Mouse (Mus musculus) heart, adult 2 months (tissue): ENCODE data around the gene Tas2r130.

Experiments
- CTCF ChIP-seq: fragments of 200-600 bp; IDR thresholded peaks from 2 replicates; pipeline ENCODE4 v1.8.1; 2022; ENCODE audit warnings: antibody characterized with exemption, mild to moderate bottlenecking, moderate library complexity
- POLR2A ChIP-seq: fragments of 200-500 bp; IDR thresholded peaks from 2 replicates; pipeline ENCODE4 v1.6.1; 2011; ENCODE audit warnings: mild to moderate bottlenecking, low read depth, low read length, control low read depth; ENCODE audit not compliant: insufficient read depth

GRCm38 (mm10) chr6:131604821-131605220 is 25.9 kb downstream of the Tas2r130 start:
- no peak for TF ChIP-seq CTCF
- TF ChIP-seq POLR2A, result no peak
